Mouse (Mus musculus) adrenal gland, postnatal 4 days (tissue): ENCODE data around the gene Snx29. TPM values are rescaled to one million over a fixed set of nuclear protein-coding genes. Genes with fewer than 3 reads are reported as not detected.
"Not testable (repeated sequence)": the region's sequence is repeated elsewhere in the genome, so short reads cannot be mapped to it uniquely, and the experiment has no call there.

Experiments used
- DNase-seq, 2 experiments: peaks; one replicate each; pipeline ENCODE4 v3.0.0; 2021 to 2022; ENCODE audit warnings: low spot score in 2 of 2, mixed read lengths in 2 of 2
- total RNA-seq, 2 experiments: library from RNA; stranded (reverse); gene quantifications; 2 replicates each; pipeline ENCODE4 v1.2.3; 2021

Gene Snx29
- total RNA-seq, 2 experiments from 2014 or later, result 20.1 to 30.2 TPM

- no peak for DNase-seq
These were observed 83.9 kb downstream of the Snx29 start for GRCm38 (mm10) chr16:11406622-11407021.

GRCm38 (mm10) chr16:11407932-11408620 is 85.4 kb downstream of the Snx29 start:
- no peak for DNase-seq

GRCm38 (mm10) chr16:11408726-11409125 is 86.0 kb downstream of the Snx29 start:
- DNase-seq, result no peak

- no peak for DNase-seq
These were observed 91.9 kb downstream of the Snx29 start for GRCm38 (mm10) chr16:11414631-11415030.

GRCm38 (mm10) chr16:11418183-11418588 is 95.5 kb downstream of the Snx29 start:
- DNase-seq, result no peak

GRCm38 (mm10) chr16:11420311-11421080 is 97.8 kb downstream of the Snx29 start:
- no peak for DNase-seq

GRCm38 (mm10) chr16:11422165-11422564 is 99.5 kb downstream of the Snx29 start:
- no peak for DNase-seq

- DNase-seq, result no peak
These were observed 100.3 kb downstream of the Snx29 start for GRCm38 (mm10) chr16:11422889-11423610.

GRCm38 (mm10) chr16:11423611-11424297 is 101.0 kb downstream of the Snx29 start:
- not testable (repeated sequence) for DNase-seq

- DNase-seq, result no peak
These were observed 101.9 kb downstream of the Snx29 start for GRCm38 (mm10) chr16:11424568-11425145.

- DNase-seq, result no peak
These were observed 102.6 kb downstream of the Snx29 start for GRCm38 (mm10) chr16:11425279-11425678.

GRCm38 (mm10) chr16:11426810-11427537 is 104.3 kb downstream of the Snx29 start:
- DNase-seq, result no peak

- no peak for DNase-seq
These were observed 107.1 kb downstream of the Snx29 start for GRCm38 (mm10) chr16:11429784-11430183.

- no peak for DNase-seq
These were observed 107.8 kb downstream of the Snx29 start for GRCm38 (mm10) chr16:11430520-11430919.

GRCm38 (mm10) chr16:11433779-11434178 is 111.1 kb downstream of the Snx29 start:
- DNase-seq, result no peak

- DNase-seq, result no peak
These were observed 114.9 kb downstream of the Snx29 start for GRCm38 (mm10) chr16:11437641-11438040.

- no peak for DNase-seq
These were observed 116.7 kb downstream of the Snx29 start for GRCm38 (mm10) chr16:11439417-11439816.

GRCm38 (mm10) chr16:11441616-11442015 is 118.9 kb downstream of the Snx29 start:
- no peak for DNase-seq

- DNase-seq, result no peak
These were observed 119.8 kb downstream of the Snx29 start for GRCm38 (mm10) chr16:11442534-11442933.

GRCm38 (mm10) chr16:11444626-11445025 is 121.9 kb downstream of the Snx29 start:
- no peak for DNase-seq
